Mouse (Mus musculus) hindbrain, embryonic 12.5 days (tissue): ENCODE data around the gene Asic3. TPM values are rescaled to one million over a fixed set of nuclear protein-coding genes. Genes with fewer than 3 reads are reported as not detected.

ENCODE experiments used
- polyA plus RNA-seq: library from polyadenylated mRNA; unstranded; fragments of >200 nt; fragmentation: Nextera tagmentation; extraction: Ambion mirVana; gene quantifications from 2 replicates; pipeline ENCODE4 v1.2.1, GENCODE M21; 2016

The Asic3 gene
- polyA plus RNA-seq, 1 experiment from 2014 or later: 1.2 TPM

Other genes starting within 250 kb of the Asic3 start
- gene Nupl2, start 248.4 kb upstream of the Asic3 start, polyA plus RNA-seq: 17.6 and 19.9 TPM in 2 replicates
- 14.6 and 17.4 TPM in 2 replicates for gene Kcnh2, start 61.8 kb upstream of the Asic3 start, polyA plus RNA-seq
- 8.8 and 9.0 TPM in 2 replicates for gene Nos3, start 48.6 kb upstream of the Asic3 start, polyA plus RNA-seq
- 0.35 and 0.46 TPM in 2 replicates for gene Atg9b, start 21.2 kb upstream of the Asic3 start, polyA plus RNA-seq
- gene Abcb8, start 19.7 kb upstream of the Asic3 start, polyA plus RNA-seq: 38.7 and 43.5 TPM in 2 replicates
- gene Cdk5, start 10.1 kb downstream of the Asic3 start, polyA plus RNA-seq: 61.0 and 63.8 TPM in 2 replicates
- 38.1 and 39.9 TPM in 2 replicates for gene Slc4a2, start 10.4 kb downstream of the Asic3 start, polyA plus RNA-seq
- 109 and 113 TPM in 2 replicates for gene Fastk, start 31.9 kb downstream of the Asic3 start, polyA plus RNA-seq
- 32.6 and 36.7 TPM in 2 replicates for gene Tmub1, start 34.5 kb downstream of the Asic3 start, polyA plus RNA-seq
- gene Agap3, start 38.8 kb downstream of the Asic3 start, polyA plus RNA-seq: 83.7 and 86.2 TPM in 2 replicates
- gene Gbx1, start 113.8 kb downstream of the Asic3 start, polyA plus RNA-seq: 5.6 and 6.7 TPM in 2 replicates
- 0.32 and 0.42 TPM in 2 replicates for gene Asb10, start 127.6 kb downstream of the Asic3 start, polyA plus RNA-seq
- gene 4931409K22Rik, start 143.4 kb downstream of the Asic3 start, polyA plus RNA-seq: not detected in 2 replicates
- 108 and 110 TPM in 2 replicates for gene Abcf2, start 164.1 kb downstream of the Asic3 start, polyA plus RNA-seq
- gene Chpf2, start 173.3 kb downstream of the Asic3 start, polyA plus RNA-seq: 22.3 and 23.1 TPM in 2 replicates
- gene Smarcd3, start 211.0 kb downstream of the Asic3 start, polyA plus RNA-seq: 78.4 and 83.2 TPM in 2 replicates